Mouse (Mus musculus): Measurements from ENCODE around the gene Borcs8. TPM values are rescaled to one million over a fixed set of nuclear protein-coding genes. Genes with fewer than 3 reads are reported as not detected.

The Borcs8 gene
- total and polyA plus RNA-seq, 3 experiments = 22.6 to 46.6 (median 23.7) TPM

DNA sequence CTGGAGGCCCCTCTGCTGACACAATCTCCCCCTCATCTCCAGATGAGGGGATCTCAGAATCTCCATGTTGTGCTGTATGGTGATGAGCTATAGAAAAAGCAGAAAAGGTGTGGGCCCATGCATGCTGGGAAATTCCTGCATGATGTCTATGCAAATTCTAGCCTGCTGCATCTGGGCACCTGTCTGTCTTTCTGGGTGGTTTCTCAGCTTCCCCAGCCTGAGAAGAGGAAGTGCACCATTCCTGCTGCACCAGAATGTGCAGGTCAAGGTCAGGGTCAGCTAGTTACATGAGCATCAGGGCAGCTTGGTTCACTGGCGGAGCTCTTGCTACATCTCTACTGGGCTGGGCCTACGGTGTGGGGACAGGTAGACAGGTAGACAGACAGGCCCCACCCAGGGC lies 28.8 kb upstream of the Borcs8 start:
- H3K36me3 ChIP-seq (ENCODE audit: control insufficient read depth, insufficient read depth, low read length) = no peaks in the 10 kb centered on the region
- H3K4me3 ChIP-seq = no peak overlapping the region
- DNase-seq = no peak
- no peak overlapping the region for H3K9ac ChIP-seq (ENCODE audit: low read depth, low read length)
- intact Hi-C loops (cut with DNase I) = no loop called here
- TF ChIP-seq EP300 (IDR thresholded peaks at IDR 0.05; ENCODE audit: insufficient read depth, low read depth, low read length) (no peak), POLR2A (IDR thresholded peaks at IDR 0.05; ENCODE audit: insufficient read depth, low read depth, low read length) (no peak), CTCF (IDR thresholded peaks at IDR 0.05) (no peak)
- H3K4me1 ChIP-seq (ENCODE audit: control insufficient read depth, insufficient read depth, low read length) = no peaks in the 10 kb centered on the region
- no peaks in the 10 kb centered on the region for H3K79me2 ChIP-seq (replicated peaks; ENCODE audit: control insufficient read depth, insufficient read depth, low read length)
- 97% methylated on average over 2 of the region's 2 CpGs for WGBS
- no peak overlapping the region for H3K27ac ChIP-seq
- H3K27me3 ChIP-seq (ENCODE audit: control insufficient read depth, insufficient read depth, low read length) = peaks cover 9% of the 10 kb centered on the region; the same call in 1 of the 2 replicates

GRCm38 (mm10) chr8:70111192-70111795 lies 28.0 kb upstream of the Borcs8 start:
- H3K4me1 ChIP-seq (ENCODE audit: control insufficient read depth, insufficient read depth, low read length) = no peaks in the 10 kb centered on the region
- DNase-seq = no peak
- intact Hi-C loops (cut with DNase I) = no loop called here

GRCm38 (mm10) chr8:70112401-70113016 lies 26.8 kb upstream of the Borcs8 start:
- no peak for DNase-seq
- 9% methylated on average over 43 of the region's 43 CpGs for WGBS
- peaks cover 9% of the 10 kb centered on the region; the same call in 1 of the 2 replicates for H3K27me3 ChIP-seq (ENCODE audit: control insufficient read depth, insufficient read depth, low read length)
- intact Hi-C loops (cut with DNase I) = no loop called here
- H3K4me3 ChIP-seq = no peak overlapping the region
- H3K9ac ChIP-seq (ENCODE audit: low read depth, low read length) = no peak overlapping the region
- H3K79me2 ChIP-seq (replicated peaks; ENCODE audit: control insufficient read depth, insufficient read depth, low read length) = no peaks in the 10 kb centered on the region
- H3K36me3 ChIP-seq (ENCODE audit: control insufficient read depth, insufficient read depth, low read length) = no peaks in the 10 kb centered on the region
- no peaks in the 10 kb centered on the region for H3K4me1 ChIP-seq (ENCODE audit: control insufficient read depth, insufficient read depth, low read length)
- no peak overlapping the region for H3K27ac ChIP-seq
- TF ChIP-seq POLR2A (IDR thresholded peaks at IDR 0.05; ENCODE audit: insufficient read depth, low read depth, low read length) (no peak), CTCF (IDR thresholded peaks at IDR 0.05) (no peak), EP300 (IDR thresholded peaks at IDR 0.05; ENCODE audit: insufficient read depth, low read depth, low read length) (no peak)

More at GRCm38 (mm10) chr8:70111192-70111795, 28.0 kb upstream of the Borcs8 start:
- 48% methylated on average over 23 of the region's 23 CpGs for WGBS
- peaks cover 9% of the 10 kb centered on the region; the same call in 1 of the 2 replicates for H3K27me3 ChIP-seq (ENCODE audit: control insufficient read depth, insufficient read depth, low read length)
- no peak for TF ChIP-seq CTCF (IDR thresholded peaks at IDR 0.05)
- TF ChIP-seq POLR2A (IDR thresholded peaks at IDR 0.05; ENCODE audit: insufficient read depth, low read depth, low read length) = no peak
- no peak for TF ChIP-seq EP300 (IDR thresholded peaks at IDR 0.05; ENCODE audit: insufficient read depth, low read depth, low read length)
- H3K4me3 ChIP-seq = no peak overlapping the region
- no peak overlapping the region for H3K9ac ChIP-seq (ENCODE audit: low read depth, low read length)
- H3K79me2 ChIP-seq (replicated peaks; ENCODE audit: control insufficient read depth, insufficient read depth, low read length) = no peaks in the 10 kb centered on the region
- no peak overlapping the region for H3K27ac ChIP-seq
- H3K36me3 ChIP-seq (ENCODE audit: control insufficient read depth, insufficient read depth, low read length) = no peaks in the 10 kb centered on the region

DNA sequence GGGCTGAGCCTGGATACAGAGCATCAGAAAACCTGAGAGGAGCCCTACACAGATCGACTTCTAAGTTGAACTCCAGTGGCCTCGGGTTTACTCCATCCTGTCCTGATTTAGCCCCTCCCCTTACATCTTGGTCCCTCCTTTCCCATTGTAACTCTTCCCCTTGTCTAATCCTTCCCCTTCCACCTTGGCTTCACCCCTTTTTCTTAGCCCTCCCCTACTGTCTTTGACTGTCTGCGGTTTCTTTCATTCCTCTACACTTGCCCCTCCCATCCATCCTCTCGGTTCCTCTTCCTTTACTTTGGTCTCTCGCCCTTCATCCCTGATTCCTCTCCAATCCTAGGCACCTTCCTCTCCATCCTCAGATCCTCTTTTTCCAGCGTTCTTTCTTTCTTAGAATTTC lies 24.8 kb upstream of the Borcs8 start:
- intact Hi-C loops (cut with DNase I) = no loop called here
- no peak for TF ChIP-seq EP300 (IDR thresholded peaks at IDR 0.05; ENCODE audit: insufficient read depth, low read depth, low read length)
- TF ChIP-seq CTCF (IDR thresholded peaks at IDR 0.05) = no peak
- TF ChIP-seq POLR2A (IDR thresholded peaks at IDR 0.05; ENCODE audit: insufficient read depth, low read depth, low read length) = no peak
- no peak overlapping the region for H3K4me3 ChIP-seq
- peaks cover 11% of the 10 kb centered on the region; the same call in 1 of the 2 replicates for H3K27me3 ChIP-seq (ENCODE audit: control insufficient read depth, insufficient read depth, low read length)
- no peak overlapping the region for H3K9ac ChIP-seq (ENCODE audit: low read depth, low read length)
- no peaks in the 10 kb centered on the region for H3K79me2 ChIP-seq (replicated peaks; ENCODE audit: control insufficient read depth, insufficient read depth, low read length)
- no peak overlapping the region for H3K27ac ChIP-seq
- 21% methylated on average over 6 of the region's 6 CpGs for WGBS
- no peak for DNase-seq
- H3K4me1 ChIP-seq (ENCODE audit: control insufficient read depth, insufficient read depth, low read length) = no peaks in the 10 kb centered on the region
- H3K36me3 ChIP-seq (ENCODE audit: control insufficient read depth, insufficient read depth, low read length) = no peaks in the 10 kb centered on the region

GRCm38 (mm10) chr8:70114892-70115291 lies 24.4 kb upstream of the Borcs8 start:
- no peak for DNase-seq
- Histone ChIP-seq H3K27ac (no peak overlapping the region), H3K9ac (ENCODE audit: low read depth, low read length) (no peak overlapping the region), H3K4me3 (no peak overlapping the region), H3K36me3 (ENCODE audit: control insufficient read depth, insufficient read depth, low read length) (no peaks in the 10 kb centered on the region), H3K79me2 (replicated peaks; ENCODE audit: control insufficient read depth, insufficient read depth, low read length) (no peaks in the 10 kb centered on the region), H3K4me1 (ENCODE audit: control insufficient read depth, insufficient read depth, low read length) (no peaks in the 10 kb centered on the region), H3K27me3 (ENCODE audit: control insufficient read depth, insufficient read depth, low read length) (peaks cover 11% of the 10 kb centered on the region; the same call in 1 of the 2 replicates)
- TF ChIP-seq POLR2A (IDR thresholded peaks at IDR 0.05; ENCODE audit: insufficient read depth, low read depth, low read length) (no peak), EP300 (IDR thresholded peaks at IDR 0.05; ENCODE audit: insufficient read depth, low read depth, low read length) (no peak), CTCF (IDR thresholded peaks at IDR 0.05) (no peak)
- intact Hi-C loops (cut with DNase I) = no loop called here
- 57% methylated on average over 13 of the region's 13 CpGs for WGBS

DNA sequence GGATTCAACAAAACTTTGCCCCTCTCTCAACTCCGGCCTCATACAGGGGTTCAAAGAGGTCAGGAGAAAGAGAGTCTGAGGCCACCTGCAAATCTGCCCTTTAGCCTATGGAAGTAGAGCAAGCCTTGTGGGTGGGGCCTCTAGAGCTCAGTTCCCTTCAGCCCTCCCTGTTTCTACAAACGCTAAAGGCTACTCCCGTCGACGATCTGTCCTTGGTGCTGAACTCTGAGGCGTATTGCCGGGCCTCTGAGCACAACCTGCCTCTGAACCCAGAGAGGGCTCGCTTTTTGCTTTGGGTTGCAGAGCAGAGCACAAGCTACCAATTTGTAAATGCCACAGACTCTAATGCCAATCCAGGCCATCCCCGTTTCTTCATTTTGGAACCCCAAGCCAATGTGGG lies 21.7 kb upstream of the Borcs8 start:
- H3K4me3 ChIP-seq = no peak overlapping the region
- no peak for DNase-seq
- H3K27ac ChIP-seq = no peak overlapping the region
- H3K36me3 ChIP-seq (ENCODE audit: control insufficient read depth, insufficient read depth, low read length) = no peaks in the 10 kb centered on the region
- H3K79me2 ChIP-seq (replicated peaks; ENCODE audit: control insufficient read depth, insufficient read depth, low read length) = no peaks in the 10 kb centered on the region
- no peaks in the 10 kb centered on the region for H3K4me1 ChIP-seq (ENCODE audit: control insufficient read depth, insufficient read depth, low read length)
- peaks cover 4% of the 10 kb centered on the region; the same call in 1 of the 2 replicates for H3K27me3 ChIP-seq (ENCODE audit: control insufficient read depth, insufficient read depth, low read length)
- intact Hi-C loops (cut with DNase I) = no loop called here
- TF ChIP-seq CTCF (IDR thresholded peaks at IDR 0.05) (no peak), EP300 (IDR thresholded peaks at IDR 0.05; ENCODE audit: insufficient read depth, low read depth, low read length) (no peak), POLR2A (IDR thresholded peaks at IDR 0.05; ENCODE audit: insufficient read depth, low read depth, low read length) (no peak)
- 9% methylated on average over 9 of the region's 9 CpGs for WGBS
- H3K9ac ChIP-seq (ENCODE audit: low read depth, low read length) = no peak overlapping the region
